Mouse (Mus musculus): Measurements from ENCODE around the gene Arf6. TPM values are rescaled to one million over a fixed set of nuclear protein-coding genes. Genes with fewer than 3 reads are reported as not detected.
"Not testable (repeated sequence)": the region's sequence is repeated elsewhere in the genome, so short reads cannot be mapped to it uniquely, and the experiment has no call there.

Arf6 gene
- total RNA-seq, 1 experiment, result 89.3 TPM

DNA sequence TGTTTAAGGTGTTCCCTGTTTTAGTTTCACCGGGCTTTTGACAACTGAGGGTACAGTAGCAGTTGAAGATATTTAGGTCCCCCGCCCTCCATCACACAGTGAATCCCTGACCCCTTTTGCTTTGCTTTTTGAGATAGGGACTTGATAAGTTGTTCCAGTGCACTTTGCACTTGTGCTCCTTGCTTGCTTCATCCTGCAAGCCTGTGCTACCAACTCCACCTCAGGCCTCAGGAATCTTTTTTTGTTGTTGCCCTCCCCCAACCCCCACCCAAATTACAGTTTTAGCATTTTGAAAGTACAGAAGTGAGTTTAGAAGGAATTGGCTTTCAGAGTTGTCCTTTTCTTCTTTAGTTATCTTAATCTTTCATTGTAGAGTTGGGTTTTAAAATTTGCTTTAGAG is 4.2 kb downstream of the Arf6 start:
- H3K9ac ChIP-seq (ENCODE audit: insufficient read depth, low read depth, low read length, poor library complexity, severe bottlenecking), result no peak overlapping the region
- no peak overlapping the region for H3K27ac ChIP-seq (ENCODE audit: insufficient read depth, low read depth, low read length, poor library complexity, severe bottlenecking)
- no peak overlapping the region for H3K4me3 ChIP-seq (ENCODE audit: insufficient read depth in 1 of 2, low read depth in 1 of 2, low read length in 2 of 2, poor library complexity in 1 of 2, severe bottlenecking in 1 of 2)
- no peaks in the 10 kb centered on the region for H3K9me3 ChIP-seq (ENCODE audit: control insufficient read depth, insufficient read depth, low read depth, low read length)
- TF ChIP-seq ZC3H11A (IDR thresholded peaks at IDR 0.05; ENCODE audit: borderline replicate concordance, low read depth, low read length), result no peak
- no peak for TF ChIP-seq ZNF384 (IDR thresholded peaks at IDR 0.05; ENCODE audit: low read depth, low read length)
- no peak for TF ChIP-seq HCFC1 (IDR thresholded peaks at IDR 0.05; ENCODE audit: borderline replicate concordance, insufficient read depth, low read length)
- no peak for TF ChIP-seq CHD2 (IDR thresholded peaks at IDR 0.05; ENCODE audit: low read depth, low read length)
- DNase-seq (ENCODE audit: low read depth, low spot score), result no peak
- H3K36me3 ChIP-seq (ENCODE audit: control insufficient read depth, insufficient read depth, low read length, poor library complexity, severe bottlenecking), result peaks cover 12% of the 10 kb centered on the region
- in situ Hi-C loops (cut with MboI; ENCODE audit: low sequenced_read_pairs in 2 of 2, unreplicated experiment in 2 of 2), result no loop called here
- H3K4me1 ChIP-seq (ENCODE audit: control insufficient read depth in 2 of 2, insufficient read depth in 2 of 2, low read length in 2 of 2, poor library complexity in 1 of 2), result peaks cover 4 to 9% of the 10 kb centered on the region in 2 experiments; a peak in 2 of 4 replicates

DNA sequence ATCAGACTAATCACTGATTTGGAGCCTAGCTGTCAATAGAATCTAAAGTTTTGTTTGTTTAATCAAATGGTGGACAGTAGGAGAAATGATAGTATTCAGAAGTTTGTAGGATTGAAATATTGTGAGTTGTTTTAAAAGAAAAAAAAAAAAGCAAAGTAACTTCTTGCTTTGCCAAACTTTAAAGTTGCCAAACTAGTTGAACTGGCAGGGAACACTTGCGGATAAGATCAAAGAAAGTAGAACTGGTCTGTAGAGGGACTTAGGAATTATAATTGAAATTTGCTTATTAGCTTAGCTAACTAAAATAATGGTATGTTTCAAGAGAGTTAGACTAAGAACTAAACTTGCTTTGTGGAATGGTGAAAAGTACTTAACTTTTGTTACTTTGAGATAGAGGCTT is 5.2 kb downstream of the Arf6 start:
- no peak overlapping the region for H3K4me3 ChIP-seq (ENCODE audit: insufficient read depth in 1 of 2, low read depth in 1 of 2, low read length in 2 of 2, poor library complexity in 1 of 2, severe bottlenecking in 1 of 2)
- H3K9me3 ChIP-seq (ENCODE audit: control insufficient read depth, insufficient read depth, low read depth, low read length), result no peaks in the 10 kb centered on the region
- DNase-seq (ENCODE audit: low read depth, low spot score), result no peak
- TF ChIP-seq ZNF384 (IDR thresholded peaks at IDR 0.05; ENCODE audit: low read depth, low read length) (no peak), HCFC1 (IDR thresholded peaks at IDR 0.05; ENCODE audit: borderline replicate concordance, insufficient read depth, low read length) (no peak), CHD2 (IDR thresholded peaks at IDR 0.05; ENCODE audit: low read depth, low read length) (no peak), ZC3H11A (IDR thresholded peaks at IDR 0.05; ENCODE audit: borderline replicate concordance, low read depth, low read length) (no peak), MAFK (IDR thresholded peaks at IDR 0.05; ENCODE audit: insufficient read depth, low read depth, low read length) (no peak)
- no peak overlapping the region for H3K27ac ChIP-seq (ENCODE audit: insufficient read depth, low read depth, low read length, poor library complexity, severe bottlenecking)
- peaks cover 4 to 9% of the 10 kb centered on the region in 2 experiments; a peak in 2 of 4 replicates for H3K4me1 ChIP-seq (ENCODE audit: control insufficient read depth in 2 of 2, insufficient read depth in 2 of 2, low read length in 2 of 2, poor library complexity in 1 of 2)
- H3K36me3 ChIP-seq (ENCODE audit: control insufficient read depth, insufficient read depth, low read length, poor library complexity, severe bottlenecking), result peaks cover 12% of the 10 kb centered on the region
- in situ Hi-C loops (cut with MboI; ENCODE audit: low sequenced_read_pairs in 2 of 2, unreplicated experiment in 2 of 2), result no loop called here
- H3K9ac ChIP-seq (ENCODE audit: insufficient read depth, low read depth, low read length, poor library complexity, severe bottlenecking), result no peak overlapping the region

DNA sequence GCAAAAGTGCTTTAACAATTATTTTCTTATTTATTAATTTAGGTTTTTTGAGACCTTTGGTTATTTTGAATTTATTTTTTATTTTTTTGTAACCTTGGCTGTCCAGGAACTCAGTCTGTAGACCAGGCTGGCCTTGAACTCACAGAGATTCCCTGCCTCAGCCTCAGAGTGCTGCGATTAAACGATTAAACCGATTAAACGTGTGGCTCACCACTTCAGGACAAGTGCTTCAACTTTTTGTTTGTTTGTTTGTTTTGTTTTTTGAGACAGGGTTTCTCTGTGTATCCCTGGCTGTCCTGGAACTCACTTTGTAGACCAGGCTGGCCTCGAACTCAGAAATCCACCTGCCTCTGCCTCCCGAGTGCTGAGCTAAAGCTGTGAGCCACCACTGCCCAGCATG is 5.7 kb downstream of the Arf6 start:
- H3K4me3 ChIP-seq (ENCODE audit: insufficient read depth in 1 of 2, low read depth in 1 of 2, low read length in 2 of 2, poor library complexity in 1 of 2, severe bottlenecking in 1 of 2); H3K9me3 ChIP-seq (ENCODE audit: control insufficient read depth, insufficient read depth, low read depth, low read length); H3K9ac ChIP-seq (ENCODE audit: insufficient read depth, low read depth, low read length, poor library complexity, severe bottlenecking); H3K4me1 ChIP-seq (ENCODE audit: control insufficient read depth in 2 of 2, insufficient read depth in 2 of 2, low read length in 2 of 2, poor library complexity in 1 of 2); H3K27ac ChIP-seq (ENCODE audit: insufficient read depth, low read depth, low read length, poor library complexity, severe bottlenecking); DNase-seq (ENCODE audit: low read depth, low spot score); in situ Hi-C loops (cut with MboI; ENCODE audit: low sequenced_read_pairs in 2 of 2, unreplicated experiment in 2 of 2): not testable (repeated sequence)
- H3K36me3 ChIP-seq (ENCODE audit: control insufficient read depth, insufficient read depth, low read length, poor library complexity, severe bottlenecking), result peaks cover 12% of the 10 kb centered on the region

DNA sequence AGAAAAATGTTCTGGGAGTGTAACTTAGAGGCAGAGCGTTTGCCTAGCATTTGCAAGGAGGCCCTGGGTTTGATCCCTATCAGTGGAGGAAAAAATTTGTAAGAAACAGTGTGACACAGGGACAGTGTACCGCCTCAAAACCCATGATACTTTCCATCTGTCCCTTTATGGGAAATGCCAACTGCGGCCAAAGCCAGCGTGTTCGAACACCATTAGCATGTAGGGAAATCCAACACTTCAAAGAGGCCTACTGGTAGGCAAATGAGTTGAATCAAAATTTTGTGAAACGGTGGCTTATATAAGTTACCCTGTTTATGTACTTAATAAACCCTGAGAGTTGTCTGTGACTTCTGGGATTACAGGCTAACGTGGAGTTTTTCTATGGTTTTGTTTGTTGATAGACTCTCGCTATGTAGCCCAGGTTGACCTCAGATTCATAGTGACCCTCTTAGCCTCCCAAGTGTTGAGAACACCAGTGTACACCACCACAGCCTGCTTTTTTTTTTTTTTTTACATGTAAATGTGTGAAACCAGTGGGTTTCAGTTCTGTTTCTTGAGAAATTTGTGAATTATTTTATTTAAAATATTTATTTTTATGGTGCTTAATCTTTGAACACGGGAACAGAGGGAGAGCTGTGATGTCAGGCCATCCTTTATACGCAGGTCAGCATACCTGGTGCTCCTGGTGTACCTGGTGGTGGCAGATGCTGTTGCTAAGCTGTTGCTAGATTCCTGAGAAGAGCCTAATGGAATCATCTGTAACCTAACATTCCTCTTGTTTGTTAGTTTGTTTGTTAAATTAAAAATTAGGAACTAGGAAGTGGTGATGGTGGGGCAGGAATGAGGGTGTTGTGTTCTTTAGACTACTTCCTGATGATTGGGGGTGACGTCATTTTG is 6.9 kb downstream of the Arf6 start:
- H3K4me3 ChIP-seq (ENCODE audit: insufficient read depth in 1 of 2, low read depth in 1 of 2, low read length in 2 of 2, poor library complexity in 1 of 2, severe bottlenecking in 1 of 2), result no peak overlapping the region
- DNase-seq (ENCODE audit: low read depth, low spot score), result no peak
- in situ Hi-C loops (cut with MboI; ENCODE audit: low sequenced_read_pairs in 2 of 2, unreplicated experiment in 2 of 2), result no loop called here
- H3K9ac ChIP-seq (ENCODE audit: insufficient read depth, low read depth, low read length, poor library complexity, severe bottlenecking), result no peak overlapping the region
- no peak overlapping the region for H3K27ac ChIP-seq (ENCODE audit: insufficient read depth, low read depth, low read length, poor library complexity, severe bottlenecking)
- H3K9me3 ChIP-seq (ENCODE audit: control insufficient read depth, insufficient read depth, low read depth, low read length), result no peaks in the 10 kb centered on the region
- H3K36me3 ChIP-seq (ENCODE audit: control insufficient read depth, insufficient read depth, low read length, poor library complexity, severe bottlenecking), result peaks cover 4% of the 10 kb centered on the region
- H3K4me1 ChIP-seq (ENCODE audit: control insufficient read depth in 2 of 2, insufficient read depth in 2 of 2, low read length in 2 of 2, poor library complexity in 1 of 2), result peaks cover 3 to 7% of the 10 kb centered on the region in 2 experiments; a peak in 2 of 4 replicates
- TF ChIP-seq HCFC1 (IDR thresholded peaks at IDR 0.05; ENCODE audit: borderline replicate concordance, insufficient read depth, low read length), result no peak
- no peak for TF ChIP-seq ZC3H11A (IDR thresholded peaks at IDR 0.05; ENCODE audit: borderline replicate concordance, low read depth, low read length)
- TF ChIP-seq ZNF384 (IDR thresholded peaks at IDR 0.05; ENCODE audit: low read depth, low read length), result no peak
- TF ChIP-seq CHD2 (IDR thresholded peaks at IDR 0.05; ENCODE audit: low read depth, low read length), result no peak
- no peak for TF ChIP-seq MAFK (IDR thresholded peaks at IDR 0.05; ENCODE audit: insufficient read depth, low read depth, low read length)

DNA sequence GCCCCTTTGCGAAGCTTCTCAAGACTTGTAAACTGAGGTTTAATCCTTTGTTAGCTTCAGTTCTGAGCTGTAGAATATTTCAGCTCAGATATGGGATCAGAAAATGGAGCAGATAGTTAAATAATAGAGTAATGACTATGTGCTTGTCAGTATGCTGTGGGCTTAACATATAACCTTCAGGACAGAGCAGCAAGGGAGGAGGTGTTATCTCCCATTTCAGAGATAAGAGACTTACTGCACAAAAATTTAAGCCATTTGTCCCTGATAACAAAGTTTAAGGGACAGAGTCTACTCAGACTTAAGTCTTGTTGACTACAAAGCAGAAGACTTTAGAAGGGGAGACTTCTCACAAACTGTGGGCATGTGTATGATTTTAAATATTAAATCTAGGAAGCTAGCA is 10.9 kb downstream of the Arf6 start:
- Histone ChIP-seq H3K9ac (ENCODE audit: insufficient read depth, low read depth, low read length, poor library complexity, severe bottlenecking) (no peak overlapping the region), H3K9me3 (ENCODE audit: control insufficient read depth, insufficient read depth, low read depth, low read length) (no peaks in the 10 kb centered on the region), H3K27ac (ENCODE audit: insufficient read depth, low read depth, low read length, poor library complexity, severe bottlenecking) (no peak overlapping the region), H3K4me1 (ENCODE audit: control insufficient read depth in 2 of 2, insufficient read depth in 2 of 2, low read length in 2 of 2, poor library complexity in 1 of 2) (no peaks in the 10 kb centered on the region), H3K36me3 (ENCODE audit: control insufficient read depth, insufficient read depth, low read length, poor library complexity, severe bottlenecking) (no peaks in the 10 kb centered on the region), H3K4me3 (ENCODE audit: insufficient read depth in 1 of 2, low read depth in 1 of 2, low read length in 2 of 2, poor library complexity in 1 of 2, severe bottlenecking in 1 of 2) (no peak overlapping the region)
- DNase-seq (ENCODE audit: low read depth, low spot score), result no peak
- in situ Hi-C loops (cut with MboI; ENCODE audit: low sequenced_read_pairs in 2 of 2, unreplicated experiment in 2 of 2), result no loop called here
- TF ChIP-seq CHD2 (IDR thresholded peaks at IDR 0.05; ENCODE audit: low read depth, low read length) (no peak), ZC3H11A (IDR thresholded peaks at IDR 0.05; ENCODE audit: borderline replicate concordance, low read depth, low read length) (no peak), HCFC1 (IDR thresholded peaks at IDR 0.05; ENCODE audit: borderline replicate concordance, insufficient read depth, low read length) (no peak), MAFK (IDR thresholded peaks at IDR 0.05; ENCODE audit: insufficient read depth, low read depth, low read length) (no peak)
